Mouse (Mus musculus) embryonic fibroblast, embryonic 13.5 days (primary cell): Measurements from ENCODE around the gene Car5b.

Experiments
- CTCF ChIP-seq: IDR thresholded peaks from 2 replicates; pipeline ENCODE4 v1.5.1; 2011; ENCODE audit warnings: mild to moderate bottlenecking, control low read depth, low read length, moderate library complexity, borderline replicate concordance; ENCODE audit not compliant: insufficient read depth
- POLR2A ChIP-seq: IDR thresholded peaks from 2 replicates; pipeline ENCODE4 v1.6.1; 2011; ENCODE audit warnings: low read depth, mild to moderate bottlenecking, control low read depth, low read length, moderate library complexity

GRCm38 (mm10) chrX:164038882-164039281, 11.1 kb upstream of the Car5b start:
- no peak for TF ChIP-seq CTCF
- TF ChIP-seq POLR2A: no peak
